Mouse (Mus musculus): Measurements from ENCODE around the gene Lhcgr.

Gene Lhcgr

GRCm38 (mm10) chr17:88706231-88706649 lies 85.5 kb downstream of the Lhcgr start:
- no peak for DNase-seq (ENCODE audit: low read depth, low spot score)

- no peak for DNase-seq (ENCODE audit: low read depth, low spot score)
Observed at GRCm38 (mm10) chr17:88703112-88703511, 88.7 kb downstream of the Lhcgr start.

- no peak for DNase-seq (ENCODE audit: low read depth, low spot score)
Observed at GRCm38 (mm10) chr17:88702345-88702744, 89.4 kb downstream of the Lhcgr start.

GRCm38 (mm10) chr17:88700901-88701300 lies 90.9 kb downstream of the Lhcgr start:
- peak; percentile 5 for DNase-seq (ENCODE audit: low read depth, low spot score)

GRCm38 (mm10) chr17:88696656-88697333 lies 95.0 kb downstream of the Lhcgr start:
- no peak for DNase-seq (ENCODE audit: low read depth, low spot score)

- no peak for DNase-seq (ENCODE audit: low read depth, low spot score)
Observed at GRCm38 (mm10) chr17:88688226-88688625, 103.6 kb downstream of the Lhcgr start.

- DNase-seq (ENCODE audit: low read depth, low spot score), result no peak
Observed at GRCm38 (mm10) chr17:88675310-88676309, 116.2 kb downstream of the Lhcgr start.

- DNase-seq (ENCODE audit: low read depth, low spot score), result no peak
Observed at GRCm38 (mm10) chr17:88670800-88671199, 121.0 kb downstream of the Lhcgr start.

- no peak for DNase-seq (ENCODE audit: low read depth, low spot score)
Observed at GRCm38 (mm10) chr17:88669921-88670320, 121.9 kb downstream of the Lhcgr start.

- peak; percentile 63 for DNase-seq (ENCODE audit: low read depth, low spot score)
Observed at GRCm38 (mm10) chr17:88668452-88668851, 123.3 kb downstream of the Lhcgr start, which contains the start of gene Gtf2a1l. Gtf2a1l (plus strand) TSS chr17:88668660.

All from CD4-positive, CD25-positive, alpha-beta regulatory T cell, adult 2 months (primary cell).